Mouse (Mus musculus) MEL (cell line): ENCODE measurements around the gene Mgat4b.

ENCODE experiments used
- CTCF ChIP-seq, 3 experiments: IDR thresholded peaks in 2 of 3; conservative IDR thresholded peaks in 1 of 3; 2 replicates each; pipeline ENCODE4 v1.5.1; 2011 to 2012; ENCODE audit warnings: low read length in 3 of 3, low read depth in 2 of 3, mild to moderate bottlenecking in 2 of 3, improper control_type of control experiment in 1 of 3, inconsistent platforms in 1 of 3, mixed read lengths in 1 of 3, moderate library complexity in 1 of 3; ENCODE audit not compliant: control insufficient read depth in 1 of 3, insufficient read depth in 1 of 3, poor library complexity in 1 of 3, severe bottlenecking in 1 of 3
- EP300 ChIP-seq, 2 experiments: IDR thresholded peaks; 2 replicates each; pipeline ENCODE4 v1.6.1; 2011; ENCODE audit warnings: improper control_type of control experiment in 2 of 2, low read length in 2 of 2, low read depth in 1 of 2, mild to moderate bottlenecking in 1 of 2
- GATA1 ChIP-seq: IDR thresholded peaks from 2 replicates; pipeline ENCODE4 v1.6.1; 2011; ENCODE audit warnings: low read depth, low read length, improper control_type of control experiment
- MXI1 ChIP-seq: IDR thresholded peaks from 2 replicates; pipeline ENCODE4 v1.6.1; 2011; ENCODE audit warnings: mild to moderate bottlenecking, low read depth, low read length, improper control_type of control experiment
- NRF1 ChIP-seq: IDR thresholded peaks from 2 replicates; pipeline ENCODE4 v1.6.1; 2014; ENCODE audit warnings: low read depth, mild to moderate bottlenecking, inconsistent platforms, low read length, improper control_type of control experiment, moderate library complexity; ENCODE audit not compliant: poor library complexity, insufficient read depth, severe bottlenecking
- POLR2A ChIP-seq, 2 experiments: IDR thresholded peaks; 2 replicates each; pipeline ENCODE4 v1.6.1; 2011 to 2012; ENCODE audit warnings: low read length in 2 of 2, mild to moderate bottlenecking in 2 of 2, control low read depth in 1 of 2, improper control_type of control experiment in 1 of 2, low read depth in 1 of 2, moderate library complexity in 1 of 2; ENCODE audit not compliant: control insufficient read depth in 1 of 2, insufficient read depth in 1 of 2, poor library complexity in 1 of 2
- TCF12 ChIP-seq: IDR thresholded peaks from 2 replicates; pipeline ENCODE4 v1.6.1; 2014; ENCODE audit warnings: low read depth, mild to moderate bottlenecking, inconsistent platforms, low read length, improper control_type of control experiment, moderate library complexity

- no peak for TF ChIP-seq POLR2A (IDR thresholded peaks at IDR 0.05; ENCODE audit: control insufficient read depth in 1 of 2, insufficient read depth in 1 of 2, low read depth in 1 of 2, low read length in 2 of 2, poor library complexity in 1 of 2)
- TF ChIP-seq CTCF (IDR thresholded peaks at IDR 0.05 in 2 of 3, conservative IDR thresholded peaks at IDR 0.05 in 1 of 3; ENCODE audit: control insufficient read depth in 1 of 3, insufficient read depth in 1 of 3, low read depth in 2 of 3, low read length in 3 of 3, poor library complexity in 1 of 3, severe bottlenecking in 1 of 3) = no peak
- no peak for TF ChIP-seq MXI1
- no peak for TF ChIP-seq TCF12
- no peak for TF ChIP-seq GATA1
- TF ChIP-seq NRF1 = no peak
- no peak for TF ChIP-seq EP300 (IDR thresholded peaks at IDR 0.05; ENCODE audit: low read depth in 1 of 2, low read length in 2 of 2)
These were observed 30.0 kb upstream of the Mgat4b start for GRCm38 (mm10) chr11:50180478-50181231.
